Mouse (Mus musculus) forebrain, embryonic 14.5 days (tissue): ENCODE measurements around the gene Slc25a42. TPM values are rescaled to one million over a fixed set of nuclear protein-coding genes. Genes with fewer than 3 reads are reported as not detected.
"Not testable (repeated sequence)": the region's sequence is repeated elsewhere in the genome, so short reads cannot be mapped to it uniquely, and the experiment has no call there.

ENCODE experiments used
- ATAC-seq: fragments of 200-750 bp; cut with Nextera tagmentation; 2 replicates; pipeline ENCODE4 v1.8.0; 2017; ENCODE audit warnings: mild to moderate bottlenecking, moderate library complexity
- DNase-seq: peaks from one replicate; pipeline ENCODE4 v3.0.0-alpha.2; 2015; ENCODE audit warnings: low spot score
- H3K27ac ChIP-seq: fragments of 300-500 bp; sonication (generic); 2 replicates; pipeline ENCODE4 v1.5.1; 2014; ENCODE audit warnings: low read depth, mild to moderate bottlenecking, control low read depth, low read length, moderate library complexity
- H3K27me3 ChIP-seq: fragments of 300-500 bp; sonication (generic); replicated peaks from 2 replicates; pipeline ENCODE4 v1.6.1; 2014; ENCODE audit warnings: low read length, control low read depth, mixed read lengths; ENCODE audit not compliant: control insufficient read depth, insufficient read depth
- H3K36me3 ChIP-seq: fragments of 300-500 bp; sonication (generic); 2 replicates; pipeline ENCODE4 v1.6.1; 2014; ENCODE audit warnings: low read length, control low read depth; ENCODE audit not compliant: control insufficient read depth, insufficient read depth
- H3K4me1 ChIP-seq: fragments of 300-500 bp; sonication (generic); 2 replicates; pipeline ENCODE4 v1.6.1; 2014; ENCODE audit warnings: antibody characterized with exemption, low read length, control low read depth; ENCODE audit not compliant: control insufficient read depth, insufficient read depth
- H3K4me2 ChIP-seq: fragments of 300-500 bp; sonication (generic); 2 replicates; pipeline ENCODE4 v1.6.1; 2014; ENCODE audit warnings: mild to moderate bottlenecking, control low read depth, low read length
- H3K4me3 ChIP-seq: fragments of 300-500 bp; sonication (generic); 2 replicates; pipeline ENCODE4 v1.5.1; 2014; ENCODE audit warnings: low read depth, low read length, control low read depth
- H3K9ac ChIP-seq: fragments of 300-500 bp; sonication (generic); 2 replicates; pipeline ENCODE4 v1.6.1; 2014; ENCODE audit warnings: mild to moderate bottlenecking, low read length, control low read depth, moderate library complexity
- H3K9me3 ChIP-seq: fragments of 300-500 bp; sonication (generic); replicated peaks from 2 replicates; pipeline ENCODE4 v1.6.1; 2016; ENCODE audit warnings: low read length, control low read depth, mixed read lengths; ENCODE audit not compliant: control insufficient read depth
- WGBS: fragments of 180-500 bp; shearing (Covaris S2); extraction: QIAGEN DNeasy Blood & Tissue Kit; methylation state at CpG from one replicate; pipeline ENCODE4 v1.1.7; 2014; 5-methylcytosine and 5-hydroxymethylcytosine counted together
- polyA plus RNA-seq: library from polyadenylated mRNA; unstranded; fragments of >200 nt; fragmentation: Nextera tagmentation; extraction: Ambion mirVana; gene quantifications from 2 replicates; pipeline ENCODE4 v1.2.1, GENCODE M21; 2014

The Slc25a42 gene
- polyA plus RNA-seq, 1 experiment from 2014 or later = 2.3 TPM

GRCm38 (mm10) chr8:70219107-70219684 is 7.1 kb upstream of the Slc25a42 start:
- Histone ChIP-seq H3K27me3 (no peaks in the 10 kb centered on the region), H3K4me3 (no peak overlapping the region), H3K27ac (no peak overlapping the region), H3K36me3 (peaks cover 31% of the 10 kb centered on the region), H3K9ac (no peak overlapping the region), H3K4me1 (no peaks in the 10 kb centered on the region), H3K9me3 (no peaks in the 10 kb centered on the region), H3K4me2 (no peak overlapping the region)
- WGBS = 46% methylated on average over 5 of the region's 5 CpGs
- ATAC-seq = no peak
- DNase-seq = peak; percentile 23

GRCm38 (mm10) chr8:70217441-70217840 is 5.3 kb upstream of the Slc25a42 start:
- Histone ChIP-seq H3K9me3 (no peaks in the 10 kb centered on the region), H3K36me3 (peaks cover 14% of the 10 kb centered on the region), H3K27ac (no peak overlapping the region), H3K4me2 (no peak overlapping the region), H3K4me3 (no peak overlapping the region), H3K9ac (no peak overlapping the region), H3K27me3 (no peaks in the 10 kb centered on the region), H3K4me1 (peaks cover 5% of the 10 kb centered on the region; the same call in 1 of the 2 replicates)
- no peak for DNase-seq
- no peak for ATAC-seq

- no peak overlapping the region for H3K4me3 ChIP-seq
- WGBS = 33% methylated on average over 1 of the region's 1 CpGs
- H3K4me1 ChIP-seq = peaks cover 5% of the 10 kb centered on the region; the same call in 1 of the 2 replicates
- H3K4me2 ChIP-seq = no peak overlapping the region
- ATAC-seq = no peak
- no peak for DNase-seq
- no peaks in the 10 kb centered on the region for H3K9me3 ChIP-seq
- no peak overlapping the region for H3K9ac ChIP-seq
- H3K36me3 ChIP-seq = peaks cover 5% of the 10 kb centered on the region
- no peak overlapping the region for H3K27ac ChIP-seq
- H3K27me3 ChIP-seq = no peaks in the 10 kb centered on the region
These were observed 4.5 kb upstream of the Slc25a42 start for GRCm38 (mm10) chr8:70216566-70216965.

GRCm38 (mm10) chr8:70216161-70216560 is 4.1 kb upstream of the Slc25a42 start:
- not testable (repeated sequence) for DNase-seq, H3K9ac ChIP-seq, H3K4me1 ChIP-seq, H3K27me3 ChIP-seq, ATAC-seq, H3K36me3 ChIP-seq, H3K9me3 ChIP-seq, H3K27ac ChIP-seq, H3K4me3 ChIP-seq, H3K4me2 ChIP-seq
- WGBS = 69% methylated on average over 3 of the region's 3 CpGs

- H3K9me3 ChIP-seq = no peaks in the 10 kb centered on the region
- WGBS = 74% methylated on average over 5 of the region's 5 CpGs
- no peak for ATAC-seq
- no peak overlapping the region for H3K27ac ChIP-seq
- no peak for DNase-seq
- H3K4me3 ChIP-seq = no peak overlapping the region
- H3K4me1 ChIP-seq = peaks cover 7% of the 10 kb centered on the region; the same call in 1 of the 2 replicates
- H3K4me2 ChIP-seq = no peak overlapping the region
- no peaks in the 10 kb centered on the region for H3K27me3 ChIP-seq
- H3K36me3 ChIP-seq = no peaks in the 10 kb centered on the region
- H3K9ac ChIP-seq = no peak overlapping the region
These were observed 3.0 kb upstream of the Slc25a42 start for GRCm38 (mm10) chr8:70215092-70215491.

- WGBS = 72% methylated on average over 3 of the region's 3 CpGs
- Histone ChIP-seq H3K9ac (no peak overlapping the region), H3K36me3 (no peaks in the 10 kb centered on the region), H3K27me3 (no peaks in the 10 kb centered on the region), H3K27ac (no peak overlapping the region), H3K4me1 (peaks cover 7% of the 10 kb centered on the region; the same call in 1 of the 2 replicates), H3K4me3 (no peak overlapping the region), H3K4me2 (no peak overlapping the region), H3K9me3 (no peaks in the 10 kb centered on the region)
- DNase-seq = no peak
- ATAC-seq = no peak
These were observed 2.3 kb upstream of the Slc25a42 start for GRCm38 (mm10) chr8:70214411-70214810.

GRCm38 (mm10) chr8:70211726-70212111 is 386 bp downstream of the Slc25a42 start:
- 2% methylated on average over 29 of the region's 31 CpGs for WGBS
- Histone ChIP-seq H3K27ac (no peak overlapping the region), H3K4me1 (peaks cover 7% of the 10 kb centered on the region; the same call in 1 of the 2 replicates), H3K9me3 (no peaks in the 10 kb centered on the region), H3K36me3 (no peaks in the 10 kb centered on the region), H3K27me3 (no peaks in the 10 kb centered on the region), H3K4me2 (peak overlapping the region; percentile 96), H3K9ac (peak overlapping the region; percentile 66), H3K4me3 (peak overlapping the region; percentile 60)
- DNase-seq = no peak
- no peak for ATAC-seq

- Histone ChIP-seq H3K4me3 (peak overlapping the region; percentile 60), H3K4me2 (peak overlapping the region; percentile 96), H3K9ac (peak overlapping the region; percentile 66; the same call in 1 of the 2 replicates), H3K9me3 (no peaks in the 10 kb centered on the region), H3K27me3 (no peaks in the 10 kb centered on the region), H3K27ac (no peak overlapping the region), H3K4me1 (peaks cover 7% of the 10 kb centered on the region; the same call in 1 of the 2 replicates), H3K36me3 (no peaks in the 10 kb centered on the region)
- ATAC-seq (no peak), DNase-seq (no peak)
- 79% methylated on average over 1 of the region's 1 CpGs for WGBS
These were observed 830 bp downstream of the Slc25a42 start for GRCm38 (mm10) chr8:70211275-70211674.

GRCm38 (mm10) chr8:70210538-70210937 is 1.6 kb downstream of the Slc25a42 start:
- Histone ChIP-seq H3K27ac (no peak overlapping the region), H3K4me2 (no peak overlapping the region), H3K36me3 (no peaks in the 10 kb centered on the region), H3K4me1 (peaks cover 7% of the 10 kb centered on the region; the same call in 1 of the 2 replicates), H3K9me3 (no peaks in the 10 kb centered on the region), H3K4me3 (no peak overlapping the region), H3K9ac (no peak overlapping the region), H3K27me3 (no peaks in the 10 kb centered on the region)
- 34% methylated on average over 8 of the region's 8 CpGs for WGBS
- DNase-seq = no peak
- ATAC-seq = no peak
